Mouse (Mus musculus) neural tube, embryonic 14.5 days (tissue): ENCODE measurements around the gene Hnf1a. TPM values are rescaled to one million over a fixed set of nuclear protein-coding genes. Genes with fewer than 3 reads are reported as not detected.
A peak's percentile ranks its signal among the peaks of the same experiment; 100 is the strongest.

Experiments used
- ATAC-seq: fragments of 200-750 bp; cut with Nextera tagmentation; 2 replicates; pipeline ENCODE4 v1.8.0; 2017; ENCODE audit warnings: low read depth, mild to moderate bottlenecking, moderate TSS enrichment, moderate library complexity
- H3K27ac ChIP-seq: fragments of 300-500 bp; sonication (generic); 2 replicates; pipeline ENCODE4 v1.5.1; 2014; ENCODE audit warnings: low read depth, mild to moderate bottlenecking, control low read depth, low read length, moderate library complexity, mixed read lengths
- H3K27me3 ChIP-seq: fragments of 300-500 bp; sonication (generic); 2 replicates; pipeline ENCODE4 v1.6.1; 2014; ENCODE audit warnings: low read length; ENCODE audit not compliant: control insufficient read depth, insufficient read depth
- H3K36me3 ChIP-seq: fragments of 300-500 bp; sonication (generic); 2 replicates; pipeline ENCODE4 v1.6.1; 2014; ENCODE audit warnings: low read length, mixed read lengths; ENCODE audit not compliant: control insufficient read depth, insufficient read depth
- H3K4me1 ChIP-seq: fragments of 300-500 bp; sonication (generic); 2 replicates; pipeline ENCODE4 v1.6.1; 2014; ENCODE audit warnings: low read length; ENCODE audit not compliant: control insufficient read depth, insufficient read depth
- H3K4me2 ChIP-seq: fragments of 300-500 bp; sonication (generic); 2 replicates; pipeline ENCODE4 v1.6.1; 2014; ENCODE audit warnings: mild to moderate bottlenecking, low read depth, low read length, control low read depth
- H3K4me3 ChIP-seq: fragments of 300-500 bp; sonication (generic); 2 replicates; pipeline ENCODE4 v1.5.1; 2014; ENCODE audit warnings: low read depth, low read length, control low read depth, mixed read lengths
- H3K9ac ChIP-seq: fragments of 300-500 bp; sonication (generic); replicated peaks from 2 replicates; pipeline ENCODE4 v1.6.1; 2014; ENCODE audit warnings: low read depth, mild to moderate bottlenecking, control low read depth, low read length, mixed read lengths
- H3K9me3 ChIP-seq: fragments of 300-500 bp; sonication (generic); 2 replicates; pipeline ENCODE4 v1.6.1; 2016; ENCODE audit warnings: low read length; ENCODE audit not compliant: control insufficient read depth
- WGBS: fragments of 180-500 bp; shearing (Covaris S2); extraction: QIAGEN DNeasy Blood & Tissue Kit; methylation state at CpG from one replicate; pipeline ENCODE4 v1.1.7; 2014; 5-methylcytosine and 5-hydroxymethylcytosine counted together
- polyA plus RNA-seq: library from polyadenylated mRNA; unstranded; fragments of >200 nt; fragmentation: Nextera tagmentation; extraction: Ambion mirVana; gene quantifications from 2 replicates; pipeline ENCODE4 v1.2.1, GENCODE M21; 2014

Hnf1a gene
- 0.11 TPM in 1 of 2 replicates, not detected in the other for polyA plus RNA-seq

- H3K27ac ChIP-seq = no peak within 1 kb of the TSS
- H3K4me2 ChIP-seq = no peak within 1 kb of the TSS
- ATAC-seq = no peak
- H3K9me3 ChIP-seq = no peaks in the 10 kb centered on the region
- peaks cover 6% of the 10 kb centered on the region; the same call in 1 of the 2 replicates for H3K4me1 ChIP-seq
- no peak within 1 kb of the TSS for H3K9ac ChIP-seq
- no peaks in the 10 kb centered on the region for H3K36me3 ChIP-seq
- H3K4me3 ChIP-seq = no peak within 1 kb of the TSS
- no peaks in the 10 kb centered on the region; the same call in 1 of the 2 replicates for H3K27me3 ChIP-seq
- 86% methylated on average over 17 of the region's 17 CpGs for WGBS
Measured at GRCm38 (mm10) chr5:114970824-114971227, at the start of gene Hnf1a. Gene Hnf1a (minus strand): TSS chr5:114971094.

- no peak overlapping the region for H3K27ac ChIP-seq
- WGBS = 86% methylated on average over 4 of the region's 4 CpGs
- no peak for ATAC-seq
Measured at GRCm38 (mm10) chr5:115018813-115019212, 47.9 kb upstream of the Hnf1a start.

GRCm38 (mm10) chr5:115018270-115018669 is 47.4 kb upstream of the Hnf1a start:
- Histone ChIP-seq H3K9me3 (no peaks in the 10 kb centered on the region), H3K27ac (no peak overlapping the region), H3K4me2 (no peak overlapping the region), H3K27me3 (no peaks in the 10 kb centered on the region), H3K9ac (no peak overlapping the region), H3K4me3 (no peak overlapping the region), H3K4me1 (peaks cover 9% of the 10 kb centered on the region), H3K36me3 (no peaks in the 10 kb centered on the region)
- ATAC-seq = no peak
- WGBS = 76% methylated on average over 2 of the region's 2 CpGs

More at GRCm38 (mm10) chr5:115018813-115019212, 47.9 kb upstream of the Hnf1a start:
- H3K4me3 ChIP-seq = no peak overlapping the region
- H3K9me3 ChIP-seq = no peaks in the 10 kb centered on the region
- H3K27me3 ChIP-seq = no peaks in the 10 kb centered on the region
- peaks cover 5% of the 10 kb centered on the region for H3K4me1 ChIP-seq
- H3K36me3 ChIP-seq = no peaks in the 10 kb centered on the region
- no peak overlapping the region for H3K9ac ChIP-seq
- H3K4me2 ChIP-seq = no peak overlapping the region

GRCm38 (mm10) chr5:115015121-115015520 is 44.2 kb upstream of the Hnf1a start:
- Histone ChIP-seq H3K4me1 (peaks cover 21% of the 10 kb centered on the region), H3K9me3 (no peaks in the 10 kb centered on the region), H3K27me3 (no peaks in the 10 kb centered on the region), H3K9ac (no peak overlapping the region), H3K4me2 (no peak overlapping the region), H3K36me3 (no peaks in the 10 kb centered on the region), H3K4me3 (no peak overlapping the region), H3K27ac (no peak overlapping the region)
- no peak for ATAC-seq
- WGBS = 37% methylated on average over 4 of the region's 4 CpGs

- Histone ChIP-seq H3K4me1 (peaks cover 25% of the 10 kb centered on the region), H3K27me3 (no peaks in the 10 kb centered on the region), H3K27ac (no peak overlapping the region), H3K4me2 (no peak overlapping the region), H3K9me3 (no peaks in the 10 kb centered on the region), H3K36me3 (no peaks in the 10 kb centered on the region), H3K9ac (no peak overlapping the region; the same call in 1 of the 2 replicates), H3K4me3 (no peak overlapping the region)
- WGBS = 78% methylated on average over 1 of the region's 1 CpGs
- no peak for ATAC-seq
Measured at GRCm38 (mm10) chr5:115014570-115014969, 43.7 kb upstream of the Hnf1a start.

- no peak overlapping the region for H3K27ac ChIP-seq
- 46% methylated on average over 3 of the region's 3 CpGs for WGBS
- no peak for ATAC-seq
- no peaks in the 10 kb centered on the region for H3K9me3 ChIP-seq
- H3K27me3 ChIP-seq = no peaks in the 10 kb centered on the region
- no peak overlapping the region for H3K4me3 ChIP-seq
- H3K4me2 ChIP-seq = peak overlapping the region; percentile 92
- peaks cover 25% of the 10 kb centered on the region for H3K4me1 ChIP-seq
- H3K9ac ChIP-seq = no peak overlapping the region
- no peaks in the 10 kb centered on the region for H3K36me3 ChIP-seq
Measured at GRCm38 (mm10) chr5:115013436-115013835, 42.5 kb upstream of the Hnf1a start.

- peak overlapping the region; percentile 92 for H3K27ac ChIP-seq
- no peaks in the 10 kb centered on the region for H3K27me3 ChIP-seq
- no peaks in the 10 kb centered on the region for H3K9me3 ChIP-seq
- ATAC-seq = peak; percentile 50
- peak overlapping the region; percentile 98 for H3K9ac ChIP-seq
- peak overlapping the region; percentile 92 for H3K4me2 ChIP-seq
- H3K36me3 ChIP-seq = no peaks in the 10 kb centered on the region
- under 1% methylated on average over 62 of the region's 63 CpGs for WGBS
- peak overlapping the region; percentile 97 for H3K4me3 ChIP-seq
- H3K4me1 ChIP-seq = peaks cover 25% of the 10 kb centered on the region
Measured at GRCm38 (mm10) chr5:115011519-115012261, 40.8 kb upstream of the Hnf1a start.

- Histone ChIP-seq H3K27ac (peak overlapping the region; percentile 92), H3K9me3 (no peaks in the 10 kb centered on the region), H3K4me2 (peak overlapping the region; percentile 92; the same call in 1 of the 2 replicates), H3K27me3 (no peaks in the 10 kb centered on the region), H3K36me3 (no peaks in the 10 kb centered on the region), H3K9ac (peak overlapping the region; percentile 98), H3K4me3 (peak overlapping the region; percentile 97), H3K4me1 (peaks cover 25% of the 10 kb centered on the region)
- WGBS = 0% methylated on average over 29 of the region's 57 CpGs
- ATAC-seq = peak; percentile 50
Measured at GRCm38 (mm10) chr5:115011217-115011518, 40.3 kb upstream of the Hnf1a start.

GRCm38 (mm10) chr5:115010577-115011216 is 39.8 kb upstream of the Hnf1a start, which contains the start of gene Sppl3:
Gene Sppl3 (plus strand): TSS chr5:115011137.
- WGBS = under 1% methylated on average over 41 of the region's 65 CpGs
- peak; percentile 94 for ATAC-seq
- peak within 1 kb of the TSS; percentile 97 for H3K4me3 ChIP-seq
- peak within 1 kb of the TSS; percentile 98 for H3K9ac ChIP-seq
- peaks cover 25% of the 10 kb centered on the region for H3K4me1 ChIP-seq
- H3K36me3 ChIP-seq = no peaks in the 10 kb centered on the region
- H3K4me2 ChIP-seq = peak within 1 kb of the TSS; percentile 92
- H3K9me3 ChIP-seq = no peaks in the 10 kb centered on the region
- no peaks in the 10 kb centered on the region for H3K27me3 ChIP-seq
- H3K27ac ChIP-seq = peak within 1 kb of the TSS; percentile 92
